ENCODE assay signal across 22 mouse cellular contexts in genomic region chr10:13232443-13233142, GRCm38 (mm10). TPM values are rescaled to one million over a fixed set of nuclear protein-coding genes. Genes with fewer than 3 reads are reported as not detected.
DNase-seq lines count a peak whose midpoint lies in the region; ATAC-seq and TF ChIP-seq lines count a peak whose summit lies in the region.
"Had no signal": no experiment of that assay in that cellular context is flagged by ENCODE, and none has a peak within 500 bp of the region (broad histone marks: within the 10 kb centered on the region; RNA-seq: fewer than 3 reads in every experiment).

No protein-coding gene starts in this region.

- no peak overlapping the region for H3K4me2 ChIP-seq in forebrain, embryonic 15.5 days (replicated peaks)
- no peak overlapping the region for H3K4me2 ChIP-seq in kidney, embryonic 15.5 days
- H3K4me2 ChIP-seq in lung, postnatal 0 days (replicated peaks; ENCODE audit: low read depth, low read length): no peak overlapping the region
- H3K4me2 ChIP-seq: embryonic facial prominence, embryonic 13.5 days; limb, embryonic 13.5 days had no signal

- H3K27ac ChIP-seq in forebrain, embryonic 10.5 days: peak overlapping the region; percentile 72
- no peak overlapping the region for H3K27ac ChIP-seq in forebrain, embryonic 15.5 days (replicated peaks)
- peak overlapping the region; percentile 54 for H3K27ac ChIP-seq in kidney, embryonic 15.5 days
- H3K27ac ChIP-seq in lung, postnatal 0 days (ENCODE audit: low read length): no peak overlapping the region
- H3K27ac ChIP-seq: embryonic facial prominence, embryonic 13.5 days; limb, embryonic 13.5 days; macrophage had no signal

- 68% methylated on average over 9 of the region's 9 CpGs for WGBS in forebrain, embryonic 10.5 days
- 58% methylated on average over 9 of the region's 9 CpGs for WGBS in forebrain, embryonic 15.5 days
- WGBS in kidney, embryonic 15.5 days: 47% methylated on average over 9 of the region's 9 CpGs
- WGBS in lung, postnatal 0 days: 70% methylated on average over 9 of the region's 9 CpGs

- no peak overlapping the region for H3K4me3 ChIP-seq in forebrain, embryonic 10.5 days
- H3K4me3 ChIP-seq in forebrain, embryonic 15.5 days: no peak overlapping the region
- no peak overlapping the region for H3K4me3 ChIP-seq in kidney, embryonic 15.5 days (replicated peaks)
- no peak overlapping the region for H3K4me3 ChIP-seq in lung, postnatal 0 days (ENCODE audit: low read depth, low read length)
- H3K4me3 ChIP-seq: embryonic facial prominence, embryonic 13.5 days; limb, embryonic 13.5 days had no signal

- TF ChIP-seq EP300 in lung, postnatal 0 days (IDR thresholded peaks at IDR 0.05): no peak

- intact Hi-C loops in left cerebral cortex, postnatal 14 days (cut with DNase I): no loop called here

- TF ChIP-seq CTCF in lung, postnatal 0 days (IDR thresholded peaks at IDR 0.05): no peak

- ATAC-seq in forebrain, embryonic 15.5 days (replicated peaks): no peak
- ATAC-seq in kidney, embryonic 15.5 days (replicated peaks; ENCODE audit: low FRiP score): peak; percentile 23; the same call in 1 of the 2 replicates
- no peak for ATAC-seq in lung, postnatal 0 days
- ATAC-seq: forebrain, embryonic 16.5 days; inflammation-experienced regulatory T-cells, adult 6 months had no signal

- no peak for DNase-seq in forebrain, embryonic 10.5 days (ENCODE audit: extremely low spot score, low spot score)
- no peak for DNase-seq in kidney, postnatal 25 days
- DNase-seq in embryo, embryonic 11 days: peak; percentile 16
- DNase-seq in retina, postnatal 1 day: peak; percentile 69
- DNase-seq in left cerebral cortex, postnatal 14 days (ENCODE audit: low spot score in 2 of 2): no peak
- no peak for DNase-seq in lung, postnatal 0 days (ENCODE audit: low spot score)
- DNase-seq: adrenal gland, postnatal 14 days; gastrocnemius, postnatal 14 days; kidney, postnatal 10 days; thymus, adult 2 months had no signal

- no peak overlapping the region for H3K9ac ChIP-seq in forebrain, embryonic 15.5 days (replicated peaks)
- no peak overlapping the region for H3K9ac ChIP-seq in kidney, embryonic 15.5 days
- H3K9ac ChIP-seq in lung, postnatal 0 days (replicated peaks; ENCODE audit: low read depth): no peak overlapping the region
- H3K9ac ChIP-seq: embryonic facial prominence, embryonic 13.5 days; limb, embryonic 13.5 days had no signal

- H3K4me1 ChIP-seq in forebrain, embryonic 10.5 days: peaks cover 23% of the 10 kb centered on the region
- H3K4me1 ChIP-seq in forebrain, embryonic 15.5 days: no peaks in the 10 kb centered on the region
- H3K4me1 ChIP-seq in kidney, embryonic 15.5 days: peaks cover 11% of the 10 kb centered on the region
- H3K4me1 ChIP-seq in lung, postnatal 0 days (ENCODE audit: insufficient read depth, low read depth, low read length): no peaks in the 10 kb centered on the region
- H3K4me1 ChIP-seq: embryonic facial prominence, embryonic 13.5 days; limb, embryonic 13.5 days had no signal

- no peaks in the 10 kb centered on the region for H3K27me3 ChIP-seq in forebrain, embryonic 10.5 days (ENCODE audit: poor library complexity, severe bottlenecking)
- H3K27me3 ChIP-seq in forebrain, embryonic 15.5 days: no peaks in the 10 kb centered on the region
- no peaks in the 10 kb centered on the region for H3K27me3 ChIP-seq in kidney, embryonic 15.5 days
- H3K27me3 ChIP-seq in lung, postnatal 0 days (replicated peaks; ENCODE audit: insufficient read depth, low read length): no peaks in the 10 kb centered on the region
- H3K27me3 ChIP-seq: embryonic facial prominence, embryonic 13.5 days; limb, embryonic 13.5 days had no signal

- H3K9me3 ChIP-seq in forebrain, embryonic 10.5 days: no peaks in the 10 kb centered on the region
- no peaks in the 10 kb centered on the region for H3K9me3 ChIP-seq in forebrain, embryonic 15.5 days
- no peaks in the 10 kb centered on the region for H3K9me3 ChIP-seq in kidney, embryonic 15.5 days (replicated peaks)
- no peaks in the 10 kb centered on the region for H3K9me3 ChIP-seq in lung, postnatal 0 days (ENCODE audit: low read length)
- H3K9me3 ChIP-seq: embryonic facial prominence, embryonic 13.5 days; G1E; limb, embryonic 13.5 days had no signal

- H3K36me3 ChIP-seq in forebrain, embryonic 10.5 days (replicated peaks): peaks cover 26% of the 10 kb centered on the region; the same call in 1 of the 2 replicates
- H3K36me3 ChIP-seq in forebrain, embryonic 15.5 days: no peaks in the 10 kb centered on the region
- H3K36me3 ChIP-seq in kidney, embryonic 15.5 days: peaks cover 36% of the 10 kb centered on the region
- H3K36me3 ChIP-seq in lung, postnatal 0 days (ENCODE audit: insufficient read depth, low read length): peaks cover 6% of the 10 kb centered on the region
- H3K36me3 ChIP-seq: G1E had no signal

RNA-seq across cellular contexts. Expression of gene Ltv1, which starts 39.6 kb away (rescaled TPM):
- polyA plus RNA-seq in forebrain, embryonic 10.5 days (2016; fragmentation: Nextera tagmentation; extraction: Ambion mirVana): 75.5 and 82.0 TPM in 2 replicates
- 32.6 and 37.8 TPM in 2 replicates for polyA plus RNA-seq in forebrain, embryonic 15.5 days (2015; fragmentation: Nextera tagmentation; extraction: Ambion mirVana)
- polyA plus RNA-seq in kidney, embryonic 15.5 days (2015; fragmentation: Nextera tagmentation; extraction: Ambion mirVana): 63.0 and 68.6 TPM in 2 replicates
- total RNA-seq in left cerebral cortex, postnatal 14 days (2021): 10 to 100 TPM; 17.9 to 25.7 TPM
- polyA plus RNA-seq in lung, postnatal 0 days (2015; fragmentation: Nextera tagmentation; extraction: Ambion mirVana): 32.2 and 33.1 TPM in 2 replicates

RNA-seq across cellular contexts. Expression of gene Zc2hc1b, which starts 54.8 kb away (rescaled TPM):
- polyA plus RNA-seq in forebrain, embryonic 10.5 days (2016; fragmentation: Nextera tagmentation; extraction: Ambion mirVana): not detected in 2 replicates
- not detected in 2 replicates for polyA plus RNA-seq in forebrain, embryonic 15.5 days (2015; fragmentation: Nextera tagmentation; extraction: Ambion mirVana)
- not detected in 2 replicates for polyA plus RNA-seq in kidney, embryonic 15.5 days (2015; fragmentation: Nextera tagmentation; extraction: Ambion mirVana)
- total RNA-seq in left cerebral cortex, postnatal 14 days (2021): not detected
- not detected in 2 replicates for polyA plus RNA-seq in lung, postnatal 0 days (2015; fragmentation: Nextera tagmentation; extraction: Ambion mirVana)
- total RNA-seq: adrenal gland, postnatal 14 days; G1E; gastrocnemius, postnatal 14 days; layer of hippocampus, postnatal 25 days had no signal
- polyA plus RNA-seq: C2C12; embryonic facial prominence, embryonic 13.5 days; forebrain, embryonic 16.5 days; G1E; heart, embryonic 14.5 days; inflammation-experienced regulatory T-cells, adult 6 months; limb, embryonic 13.5 days; liver, embryonic 16.5 days; macrophage; thymus, adult 2 months had no signal

Comparison
In these comparisons a context has a peak if more than half of its experiments do, and no peak if none do; other contexts are left out.
1. H3K27ac ChIP-seq: peak in forebrain, embryonic 10.5 days (single experiment) and kidney, embryonic 15.5 days (single experiment); none in forebrain, embryonic 15.5 days (single experiment) and lung, postnatal 0 days (single experiment).
2. DNase-seq: peak in embryo, embryonic 11 days (single experiment) and retina, postnatal 1 day (single experiment); none in forebrain, embryonic 10.5 days (single experiment), kidney, postnatal 25 days (0 of 2), left cerebral cortex, postnatal 14 days (0 of 2) and lung, postnatal 0 days (single experiment).